Comparison of ENCODE assay signal across 18 mouse cellular contexts in the genomic region with DNA sequence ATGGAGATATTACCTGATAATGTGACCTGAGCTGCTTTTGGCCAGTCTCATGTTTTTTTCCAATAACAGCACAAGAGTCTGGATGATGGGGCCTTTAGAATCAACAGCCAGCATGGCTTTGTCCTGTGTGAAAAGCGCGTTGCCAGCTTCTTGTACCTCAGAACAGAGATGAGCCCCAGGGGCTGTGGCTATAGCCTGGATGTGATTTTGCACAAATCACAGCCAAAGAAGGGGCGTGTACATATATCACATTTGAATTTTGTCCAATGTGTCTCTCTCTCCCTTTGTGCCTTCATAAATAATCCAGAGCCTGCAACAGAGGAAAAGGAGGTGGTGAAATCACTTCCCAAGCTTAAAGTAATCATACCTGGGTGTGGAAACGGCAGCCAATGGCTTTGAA.
DNase-seq lines count a peak whose midpoint lies in the region; ATAC-seq and TF ChIP-seq lines count a peak whose summit lies in the region.
"Had no signal": no experiment of that assay in that cellular context is flagged by ENCODE, and none has a peak within 500 bp of the region (broad histone marks: within the 10 kb centered on the region; RNA-seq: fewer than 3 reads in every experiment).

No protein-coding gene starts in this region.

- peak overlapping the region; percentile 62 for H3K27ac ChIP-seq in hindbrain, embryonic 12.5 days
- no peak overlapping the region for H3K27ac ChIP-seq in hindbrain, embryonic 10.5 days
- H3K27ac ChIP-seq in forebrain, embryonic 14.5 days (ENCODE audit: low read depth, low read length): peak overlapping the region; percentile 92
- peak overlapping the region; percentile 54 for H3K27ac ChIP-seq in limb, embryonic 10.5 days
- H3K27ac ChIP-seq in midbrain, embryonic 15.5 days: peak overlapping the region; percentile 79
- H3K27ac ChIP-seq in stomach, postnatal 0 days (replicated peaks): no peak overlapping the region
- H3K27ac ChIP-seq: kidney, embryonic 15.5 days; liver, embryonic 13.5 days had no signal

- H3K27me3 ChIP-seq in hindbrain, embryonic 12.5 days: no peaks in the 10 kb centered on the region
- H3K27me3 ChIP-seq in hindbrain, embryonic 10.5 days (ENCODE audit: insufficient read depth, poor library complexity, severe bottlenecking): no peaks in the 10 kb centered on the region
- H3K27me3 ChIP-seq in forebrain, embryonic 14.5 days (replicated peaks; ENCODE audit: control insufficient read depth, insufficient read depth, low read length): no peaks in the 10 kb centered on the region
- H3K27me3 ChIP-seq in limb, embryonic 10.5 days (ENCODE audit: low read depth, poor library complexity, severe bottlenecking): no peaks in the 10 kb centered on the region
- H3K27me3 ChIP-seq in midbrain, embryonic 15.5 days (replicated peaks): no peaks in the 10 kb centered on the region
- H3K27me3 ChIP-seq in stomach, postnatal 0 days (ENCODE audit: control insufficient read depth, insufficient read depth, low read length): no peaks in the 10 kb centered on the region
- H3K27me3 ChIP-seq: kidney, embryonic 15.5 days; liver, embryonic 13.5 days; Patski had no signal

- H3K4me1 ChIP-seq in hindbrain, embryonic 12.5 days: peaks cover 23% of the 10 kb centered on the region
- peaks cover 14% of the 10 kb centered on the region for H3K4me1 ChIP-seq in hindbrain, embryonic 10.5 days (replicated peaks)
- H3K4me1 ChIP-seq in forebrain, embryonic 14.5 days (ENCODE audit: control insufficient read depth, insufficient read depth, low read length): peaks cover 27% of the 10 kb centered on the region
- H3K4me1 ChIP-seq in limb, embryonic 10.5 days: peaks cover 28% of the 10 kb centered on the region
- peaks cover 22% of the 10 kb centered on the region for H3K4me1 ChIP-seq in midbrain, embryonic 15.5 days
- H3K4me1 ChIP-seq in stomach, postnatal 0 days (replicated peaks; ENCODE audit: control insufficient read depth, insufficient read depth): 0 out of 2 replicates have a peak, but pooled peaks cover 2% of the 10 kb centered on the region
- H3K4me1 ChIP-seq: liver, embryonic 13.5 days had no signal

- no peak overlapping the region for H3K4me3 ChIP-seq in hindbrain, embryonic 12.5 days
- no peak overlapping the region for H3K4me3 ChIP-seq in hindbrain, embryonic 10.5 days
- H3K4me3 ChIP-seq in forebrain, embryonic 14.5 days (ENCODE audit: low read depth, low read length): no peak overlapping the region
- H3K4me3 ChIP-seq in limb, embryonic 10.5 days: no peak overlapping the region
- H3K4me3 ChIP-seq in midbrain, embryonic 15.5 days: no peak overlapping the region
- H3K4me3 ChIP-seq in stomach, postnatal 0 days (ENCODE audit: low read depth, low read length): no peak overlapping the region
- H3K4me3 ChIP-seq: kidney, embryonic 15.5 days; liver, embryonic 13.5 days had no signal

- no peaks in the 10 kb centered on the region for H3K9me3 ChIP-seq in hindbrain, embryonic 12.5 days (replicated peaks)
- no peaks in the 10 kb centered on the region for H3K9me3 ChIP-seq in hindbrain, embryonic 10.5 days
- H3K9me3 ChIP-seq in forebrain, embryonic 14.5 days (replicated peaks; ENCODE audit: control insufficient read depth, low read length): no peaks in the 10 kb centered on the region
- no peaks in the 10 kb centered on the region for H3K9me3 ChIP-seq in limb, embryonic 10.5 days (replicated peaks)
- H3K9me3 ChIP-seq in midbrain, embryonic 15.5 days: no peaks in the 10 kb centered on the region
- H3K9me3 ChIP-seq in stomach, postnatal 0 days (ENCODE audit: control insufficient read depth, low read length): no peaks in the 10 kb centered on the region
- H3K9me3 ChIP-seq: kidney, embryonic 15.5 days; liver, embryonic 13.5 days had no signal

- 65% methylated on average over 4 of the region's 4 CpGs for WGBS in hindbrain, embryonic 12.5 days
- 86% methylated on average over 4 of the region's 4 CpGs for WGBS in hindbrain, embryonic 10.5 days
- WGBS in forebrain, embryonic 14.5 days: 35% methylated on average over 4 of the region's 4 CpGs
- WGBS in limb, embryonic 10.5 days: 70% methylated on average over 4 of the region's 4 CpGs
- WGBS in midbrain, embryonic 15.5 days: 26% methylated on average over 4 of the region's 4 CpGs
- WGBS in stomach, postnatal 0 days: 70% methylated on average over 4 of the region's 4 CpGs

- no peak for TF ChIP-seq EP300 in stomach, postnatal 0 days (optimal IDR thresholded peaks at IDR 0.05)

- TF ChIP-seq CTCF in stomach, postnatal 0 days (IDR thresholded peaks at IDR 0.05; ENCODE audit: low read depth): no peak

- no peak overlapping the region for H3K9ac ChIP-seq in hindbrain, embryonic 12.5 days
- peak overlapping the region; percentile 47; the same call in 1 of the 2 replicates for H3K9ac ChIP-seq in forebrain, embryonic 14.5 days (ENCODE audit: low read length)
- no peak overlapping the region; the same call in 1 of the 2 replicates for H3K9ac ChIP-seq in midbrain, embryonic 15.5 days
- H3K9ac ChIP-seq in stomach, postnatal 0 days (ENCODE audit: low read length): no peak overlapping the region
- H3K9ac ChIP-seq: kidney, embryonic 15.5 days; liver, embryonic 13.5 days had no signal

- DNase-seq in hindbrain, embryonic 10.5 days (ENCODE audit: low spot score): no peak
- peak; percentile 79 for DNase-seq in forebrain, embryonic 14.5 days (ENCODE audit: low spot score)
- no peak for DNase-seq in limb, embryonic 10.5 days (ENCODE audit: low spot score)
- DNase-seq in stomach, postnatal 0 days (ENCODE audit: low spot score): no peak
- no peak for DNase-seq in ovary, postnatal 14 days (ENCODE audit: low spot score)
- no peak for DNase-seq in yolk sac, embryonic 10.5 days (ENCODE audit: low spot score)
- DNase-seq: adrenal gland, postnatal 25 days; cerebellum, adult 8-10 months; layer of hippocampus, postnatal 36 days; liver, embryonic 13.5 days; lung, postnatal 10 days; right cerebral cortex, postnatal 4 days; thymus, postnatal 25 days had no signal

- H3K4me2 ChIP-seq in hindbrain, embryonic 12.5 days (replicated peaks): no peak overlapping the region
- H3K4me2 ChIP-seq in forebrain, embryonic 14.5 days (ENCODE audit: low read length): peak overlapping the region; percentile 20; the same call in 1 of the 2 replicates
- peak overlapping the region; percentile 12 for H3K4me2 ChIP-seq in midbrain, embryonic 15.5 days
- no peak overlapping the region for H3K4me2 ChIP-seq in stomach, postnatal 0 days (replicated peaks; ENCODE audit: low read depth)
- H3K4me2 ChIP-seq: kidney, embryonic 15.5 days; liver, embryonic 13.5 days had no signal

- ATAC-seq in hindbrain, embryonic 12.5 days (ENCODE audit: low FRiP score): no peak
- ATAC-seq in forebrain, embryonic 14.5 days: peak; percentile 64
- peak; percentile 48 for ATAC-seq in midbrain, embryonic 15.5 days (replicated peaks)
- ATAC-seq in stomach, postnatal 0 days (ENCODE audit: low FRiP score, low TSS enrichment): no peak
- ATAC-seq: activated CD4-positive, CD25-positive, alpha-beta regulatory T cell, adult 4 months; Patski had no signal

- no peaks in the 10 kb centered on the region for H3K36me3 ChIP-seq in hindbrain, embryonic 12.5 days
- no peaks in the 10 kb centered on the region for H3K36me3 ChIP-seq in hindbrain, embryonic 10.5 days
- H3K36me3 ChIP-seq in forebrain, embryonic 14.5 days (ENCODE audit: control insufficient read depth, insufficient read depth, low read length): no peaks in the 10 kb centered on the region
- no peaks in the 10 kb centered on the region for H3K36me3 ChIP-seq in limb, embryonic 10.5 days
- no peaks in the 10 kb centered on the region for H3K36me3 ChIP-seq in midbrain, embryonic 15.5 days (replicated peaks)
- no peaks in the 10 kb centered on the region for H3K36me3 ChIP-seq in stomach, postnatal 0 days (ENCODE audit: control insufficient read depth, insufficient read depth, low read length)
- H3K36me3 ChIP-seq: kidney, embryonic 15.5 days; liver, embryonic 13.5 days had no signal

Comparison
In these comparisons a context has a peak if more than half of its experiments do, and no peak if none do; other contexts are left out.
1. H3K27ac ChIP-seq: peak in hindbrain, embryonic 12.5 days (single experiment), forebrain, embryonic 14.5 days (single experiment), limb, embryonic 10.5 days (single experiment) and midbrain, embryonic 15.5 days (single experiment); none in hindbrain, embryonic 10.5 days (single experiment) and stomach, postnatal 0 days (single experiment).
2. ATAC-seq: peak in forebrain, embryonic 14.5 days (single experiment) and midbrain, embryonic 15.5 days (single experiment); none in hindbrain, embryonic 12.5 days (single experiment) and stomach, postnatal 0 days (single experiment).
3. H3K4me2 ChIP-seq: peak in forebrain, embryonic 14.5 days (single experiment) and midbrain, embryonic 15.5 days (single experiment); none in hindbrain, embryonic 12.5 days (single experiment) and stomach, postnatal 0 days (single experiment).